Comparison of ENCODE assay signal across 9 mouse cellular contexts in the genomic region with DNA sequence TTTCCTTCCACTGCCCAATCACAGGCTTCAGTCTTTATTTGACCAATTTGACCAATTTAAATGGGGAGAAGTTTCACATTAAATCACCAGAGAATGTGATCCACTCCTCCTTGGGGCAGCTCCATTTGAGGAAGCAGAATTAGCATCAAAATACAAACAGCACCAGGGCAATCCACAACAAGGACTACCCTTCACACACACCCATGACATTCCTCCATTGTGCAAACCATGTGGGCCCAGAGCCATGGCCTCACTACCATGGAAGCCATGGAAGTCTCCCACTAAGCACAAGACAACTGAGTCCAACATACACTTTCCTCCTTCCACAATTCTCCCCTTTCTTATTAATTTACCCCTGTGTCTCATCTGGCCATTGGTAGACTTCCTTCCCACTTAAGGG. TPM values are rescaled to one million over a fixed set of nuclear protein-coding genes. Genes with fewer than 3 reads are reported as not detected.
DNase-seq lines count a peak whose midpoint lies in the region; ATAC-seq lines count a peak whose summit lies in the region.
"Not testable (repeated sequence)": the region's sequence is repeated elsewhere in the genome, so short reads cannot be mapped to it uniquely, and the experiment has no call there.
"Had no signal": no experiment of that assay in that cellular context is flagged by ENCODE, and none has a peak within 500 bp of the region (broad histone marks: within the 10 kb centered on the region; RNA-seq: fewer than 3 reads in every experiment).

No protein-coding gene starts in this region.

- H3K27me3 ChIP-seq in midbrain, embryonic 11.5 days (ENCODE audit: control insufficient read depth, insufficient read depth, low read length): not testable (repeated sequence)

- H3K9ac ChIP-seq in midbrain, embryonic 11.5 days (ENCODE audit: low read length): not testable (repeated sequence)

- not testable (repeated sequence) for H3K4me1 ChIP-seq in midbrain, embryonic 11.5 days (ENCODE audit: control insufficient read depth, insufficient read depth, low read length)

- not testable (repeated sequence) for H3K27ac ChIP-seq in midbrain, embryonic 11.5 days (ENCODE audit: low read depth, low read length)

- not testable (repeated sequence) for ATAC-seq in midbrain, embryonic 11.5 days (ENCODE audit: low FRiP score)

- H3K4me3 ChIP-seq in midbrain, embryonic 11.5 days (ENCODE audit: low read depth, low read length): not testable (repeated sequence)

- DNase-seq in ES-CJ7 (ENCODE audit: low read depth, low spot score) (peak; percentile 76), R1 (ENCODE audit: low read depth, low spot score) (peak; percentile 89), ZHBTc4 (ENCODE audit: low read depth, low spot score) (peak; percentile 79)
- peak; percentile 78 for DNase-seq in heart, adult 11 months
- DNase-seq in midbrain, embryonic 11.5 days (ENCODE audit: low spot score, missing footprints): peak; percentile 26

- H3K36me3 ChIP-seq in midbrain, embryonic 11.5 days (ENCODE audit: control insufficient read depth, insufficient read depth, low read length): not testable (repeated sequence)

- peaks cover 25% of the 10 kb centered on the region for H3K9me3 ChIP-seq in midbrain, embryonic 11.5 days (ENCODE audit: control insufficient read depth, low read length)

- not testable (repeated sequence) for H3K4me2 ChIP-seq in midbrain, embryonic 11.5 days

RNA-seq across cellular contexts. Expression of gene Gm16503, which starts 4.1 kb away (rescaled TPM):
- polyA plus RNA-seq in midbrain, embryonic 11.5 days (2014; fragmentation: Nextera tagmentation; extraction: Ambion mirVana): 0.15 and 0.29 TPM in 2 replicates
- polyA plus RNA-seq: adrenal gland, adult 2 months; C2C12; G1E; Patski had no signal

RNA-seq across cellular contexts. Expression of gene Zfp985, which starts 17.2 kb away (rescaled TPM):
- polyA plus RNA-seq in midbrain, embryonic 11.5 days (2014; fragmentation: Nextera tagmentation; extraction: Ambion mirVana): 0.11 and 0.12 TPM in 2 replicates
- polyA plus RNA-seq: adrenal gland, adult 2 months had no signal

RNA-seq across cellular contexts. Expression of gene Zfp982, which starts 43.7 kb away (rescaled TPM):
- 6.2 and 7.8 TPM in 2 replicates for polyA plus RNA-seq in midbrain, embryonic 11.5 days (2014; fragmentation: Nextera tagmentation; extraction: Ambion mirVana)
- polyA plus RNA-seq: adrenal gland, adult 2 months; G1E; Patski had no signal

Comparison
In these comparisons a context has a peak if more than half of its experiments do, and no peak if none do; other contexts are left out.
1. DNase-seq: peak in every context shown above with its lines; median percentile 89 in R1; 79 in ZHBTc4; 78 in heart, adult 11 months; 76 in ES-CJ7; 26 in midbrain, embryonic 11.5 days.